Mouse (Mus musculus): Measurements from ENCODE around the gene Ccdc65. TPM values are rescaled to one million over a fixed set of nuclear protein-coding genes. Genes with fewer than 3 reads are reported as not detected.

Ccdc65 gene
- total RNA-seq, 1 experiment, result 0.76 TPM

DNA sequence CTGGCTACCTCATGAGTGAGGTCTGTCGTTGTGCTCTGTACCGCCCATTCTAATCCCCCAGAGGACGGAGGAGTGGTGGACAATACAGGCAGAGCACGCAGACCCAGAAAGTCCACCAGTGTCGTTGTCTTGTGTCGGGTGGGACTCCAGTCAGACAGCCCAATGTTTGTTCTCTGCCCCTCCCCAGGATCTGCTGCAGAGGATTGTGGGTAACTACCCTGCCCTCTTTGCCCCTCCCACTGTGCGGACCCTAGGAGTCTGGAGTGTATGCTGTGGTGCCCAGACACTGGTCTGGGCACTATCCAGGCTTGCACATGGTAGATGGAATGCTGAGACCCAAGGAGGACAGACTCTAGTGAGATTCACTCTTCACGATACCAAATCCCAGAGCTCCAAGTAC, 11.8 kb upstream of the Ccdc65 start:
- peaks cover 0 to 12% of the 10 kb centered on the region in 2 experiments; a peak in 2 of 4 replicates for H3K4me1 ChIP-seq (ENCODE audit: control insufficient read depth in 2 of 2, insufficient read depth in 2 of 2, low read length in 2 of 2, poor library complexity in 1 of 2)
- peak; percentile 41 for DNase-seq (ENCODE audit: low read depth, low spot score)
- peak overlapping the region; percentile 50; the same call in 1 of the 2 replicates for H3K9ac ChIP-seq (ENCODE audit: insufficient read depth, low read depth, low read length, poor library complexity, severe bottlenecking)
- no peak overlapping the region for H3K27ac ChIP-seq (ENCODE audit: insufficient read depth, low read depth, low read length, poor library complexity, severe bottlenecking)
- in situ Hi-C loops (cut with MboI; ENCODE audit: low sequenced_read_pairs in 2 of 2, unreplicated experiment in 2 of 2), result no loop called here
- H3K9me3 ChIP-seq (ENCODE audit: control insufficient read depth, insufficient read depth, low read depth, low read length), result no peaks in the 10 kb centered on the region
- TF ChIP-seq ZC3H11A (IDR thresholded peaks at IDR 0.05; ENCODE audit: borderline replicate concordance, low read depth, low read length), result no peak
- H3K36me3 ChIP-seq (ENCODE audit: control insufficient read depth, insufficient read depth, low read length, poor library complexity, severe bottlenecking), result no peaks in the 10 kb centered on the region
- peak overlapping the region; percentile 41 to 48; a peak in 3 of 4 replicates for H3K4me3 ChIP-seq (ENCODE audit: insufficient read depth in 1 of 2, low read depth in 1 of 2, low read length in 2 of 2, poor library complexity in 1 of 2, severe bottlenecking in 1 of 2)

GRCm38 (mm10) chr15:98699190-98700105, 8.6 kb upstream of the Ccdc65 start:
- Histone ChIP-seq H3K4me3 (ENCODE audit: insufficient read depth in 1 of 2, low read depth in 1 of 2, low read length in 2 of 2, poor library complexity in 1 of 2, severe bottlenecking in 1 of 2) (peak overlapping the region; percentile 57 to 59), H3K27ac (ENCODE audit: insufficient read depth, low read depth, low read length, poor library complexity, severe bottlenecking) (no peak overlapping the region), H3K9ac (ENCODE audit: insufficient read depth, low read depth, low read length, poor library complexity, severe bottlenecking) (peak overlapping the region; percentile 39; the same call in 1 of the 2 replicates), H3K9me3 (ENCODE audit: control insufficient read depth, insufficient read depth, low read depth, low read length) (no peaks in the 10 kb centered on the region), H3K36me3 (ENCODE audit: control insufficient read depth, insufficient read depth, low read length, poor library complexity, severe bottlenecking) (no peaks in the 10 kb centered on the region), H3K4me1 (ENCODE audit: control insufficient read depth in 2 of 2, insufficient read depth in 2 of 2, low read length in 2 of 2, poor library complexity in 1 of 2) (peaks cover 0 to 6% of the 10 kb centered on the region in 2 experiments; a peak in 1 of 4 replicates)
- TF ChIP-seq HCFC1 (IDR thresholded peaks at IDR 0.05; ENCODE audit: borderline replicate concordance, insufficient read depth, low read length) (peak; percentile 65; the same call in 1 of the 2 replicates), MAFK (IDR thresholded peaks at IDR 0.05; ENCODE audit: insufficient read depth, low read depth, low read length) (no peak), ZNF384 (IDR thresholded peaks at IDR 0.05; ENCODE audit: low read depth, low read length) (peak; percentile 81), CHD2 (IDR thresholded peaks at IDR 0.05; ENCODE audit: low read depth, low read length) (no peak), ZC3H11A (IDR thresholded peaks at IDR 0.05; ENCODE audit: borderline replicate concordance, low read depth, low read length) (0 out of 2 replicates have a peak, but pooled peaks have one; percentile 3)
- DNase-seq (ENCODE audit: low read depth, low spot score), result peak; percentile 79
- in situ Hi-C loops (cut with MboI; ENCODE audit: low sequenced_read_pairs in 2 of 2, unreplicated experiment in 2 of 2), result no loop called here

DNA sequence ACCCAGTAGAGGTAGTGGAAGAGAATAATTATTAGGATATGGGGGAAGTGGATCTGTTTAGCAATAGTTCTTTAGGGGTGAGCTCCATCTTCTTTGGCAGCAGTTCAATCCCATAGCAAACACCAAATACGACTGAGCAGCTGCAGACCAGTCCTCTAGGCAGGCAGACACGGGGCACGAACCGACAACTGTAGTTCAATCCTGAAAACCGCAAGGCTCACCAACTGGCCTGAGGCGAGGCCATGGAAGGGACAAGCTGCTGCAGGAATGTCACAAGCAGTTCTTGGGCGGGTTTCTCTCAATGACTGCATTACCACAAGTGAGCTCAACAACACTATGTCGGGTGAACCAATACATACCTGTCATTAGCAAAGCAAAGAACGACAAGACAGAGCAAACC, 3.7 kb upstream of the Ccdc65 start:
- H3K27ac ChIP-seq (ENCODE audit: insufficient read depth, low read depth, low read length, poor library complexity, severe bottlenecking), result no peak overlapping the region
- TF ChIP-seq MAFK (IDR thresholded peaks at IDR 0.05; ENCODE audit: insufficient read depth, low read depth, low read length) (no peak), ZNF384 (IDR thresholded peaks at IDR 0.05; ENCODE audit: low read depth, low read length) (no peak), HCFC1 (IDR thresholded peaks at IDR 0.05; ENCODE audit: borderline replicate concordance, insufficient read depth, low read length) (no peak), CHD2 (IDR thresholded peaks at IDR 0.05; ENCODE audit: low read depth, low read length) (no peak), ZC3H11A (IDR thresholded peaks at IDR 0.05; ENCODE audit: borderline replicate concordance, low read depth, low read length) (no peak)
- no peak overlapping the region for H3K4me3 ChIP-seq (ENCODE audit: insufficient read depth in 1 of 2, low read depth in 1 of 2, low read length in 2 of 2, poor library complexity in 1 of 2, severe bottlenecking in 1 of 2)
- in situ Hi-C loops (cut with MboI; ENCODE audit: low sequenced_read_pairs in 2 of 2, unreplicated experiment in 2 of 2), result no loop called here
- H3K9me3 ChIP-seq (ENCODE audit: control insufficient read depth, insufficient read depth, low read depth, low read length), result no peaks in the 10 kb centered on the region
- H3K36me3 ChIP-seq (ENCODE audit: control insufficient read depth, insufficient read depth, low read length, poor library complexity, severe bottlenecking), result no peaks in the 10 kb centered on the region
- H3K9ac ChIP-seq (ENCODE audit: insufficient read depth, low read depth, low read length, poor library complexity, severe bottlenecking), result no peak overlapping the region
- no peaks in the 10 kb centered on the region; a peak in 1 of 4 replicates for H3K4me1 ChIP-seq (ENCODE audit: control insufficient read depth in 2 of 2, insufficient read depth in 2 of 2, low read length in 2 of 2, poor library complexity in 1 of 2)
- no peak for DNase-seq (ENCODE audit: low read depth, low spot score)

- in situ Hi-C loops (cut with MboI; ENCODE audit: low sequenced_read_pairs in 2 of 2, unreplicated experiment in 2 of 2), result no loop called here
- Histone ChIP-seq H3K36me3 (ENCODE audit: control insufficient read depth, insufficient read depth, low read length, poor library complexity, severe bottlenecking) (no peaks in the 10 kb centered on the region), H3K9me3 (ENCODE audit: control insufficient read depth, insufficient read depth, low read depth, low read length) (no peaks in the 10 kb centered on the region), H3K4me1 (ENCODE audit: control insufficient read depth in 2 of 2, insufficient read depth in 2 of 2, low read length in 2 of 2, poor library complexity in 1 of 2) (peaks cover 0 to 1% of the 10 kb centered on the region in 2 experiments; a peak in 1 of 4 replicates), H3K9ac (ENCODE audit: insufficient read depth, low read depth, low read length, poor library complexity, severe bottlenecking) (no peak overlapping the region), H3K4me3 (ENCODE audit: insufficient read depth in 1 of 2, low read depth in 1 of 2, low read length in 2 of 2, poor library complexity in 1 of 2, severe bottlenecking in 1 of 2) (no peak overlapping the region), H3K27ac (ENCODE audit: insufficient read depth, low read depth, low read length, poor library complexity, severe bottlenecking) (no peak overlapping the region)
- peak; percentile 49 for DNase-seq (ENCODE audit: low read depth, low spot score)
- TF ChIP-seq CHD2 (IDR thresholded peaks at IDR 0.05; ENCODE audit: low read depth, low read length) (no peak), ZNF384 (IDR thresholded peaks at IDR 0.05; ENCODE audit: low read depth, low read length) (0 out of 2 replicates have a peak, but pooled peaks have one; percentile 31)
Measured at GRCm38 (mm10) chr15:98710442-98710841, 2.4 kb downstream of the Ccdc65 start.
